Mouse (Mus musculus): Measurements from ENCODE around the gene Gpm6b. TPM values are rescaled to one million over a fixed set of nuclear protein-coding genes. Genes with fewer than 3 reads are reported as not detected.

The Gpm6b gene
- 5.3 and 7.4 TPM in 2 replicates for polyA plus RNA-seq (2016; fragmentation: Nextera tagmentation; extraction: Ambion mirVana)

- WGBS: 13% methylated on average over 53 of the region's 63 CpGs
- no peaks in the 10 kb centered on the region for H3K9me3 ChIP-seq (replicated peaks)
- peak within 1 kb of the TSS; percentile 75 for H3K27ac ChIP-seq
- H3K4me3 ChIP-seq: peak within 1 kb of the TSS; percentile 62
- no peaks in the 10 kb centered on the region for H3K36me3 ChIP-seq
- peaks cover 99% of the 10 kb centered on the region for H3K27me3 ChIP-seq (ENCODE audit: low read depth, poor library complexity, severe bottlenecking)
- peaks cover 10% of the 10 kb centered on the region for H3K4me1 ChIP-seq
- peak; percentile 61 for DNase-seq (ENCODE audit: low spot score)
These were observed at the start of gene Gpm6b for GRCm38 (mm10) chrX:166238831-166239460. TSS of gene Gpm6b (plus strand) at chrX:166238911.

GRCm38 (mm10) chrX:166196327-166196726, 42.4 kb upstream of the Gpm6b start:
- H3K27ac ChIP-seq: no peak overlapping the region
- peaks cover 87% of the 10 kb centered on the region for H3K27me3 ChIP-seq (ENCODE audit: low read depth, poor library complexity, severe bottlenecking)
- no peaks in the 10 kb centered on the region for H3K9me3 ChIP-seq (replicated peaks)
- no peak overlapping the region for H3K4me3 ChIP-seq
- peaks cover 8% of the 10 kb centered on the region; the same call in 1 of the 2 replicates for H3K36me3 ChIP-seq
- DNase-seq (ENCODE audit: low spot score): no peak
- no peaks in the 10 kb centered on the region for H3K4me1 ChIP-seq

- H3K4me1 ChIP-seq: no peaks in the 10 kb centered on the region
- no peak overlapping the region for H3K4me3 ChIP-seq
- peaks cover 2% of the 10 kb centered on the region; the same call in 1 of the 2 replicates for H3K36me3 ChIP-seq
- no peak overlapping the region for H3K27ac ChIP-seq
- no peak for DNase-seq (ENCODE audit: low spot score)
- H3K9me3 ChIP-seq (replicated peaks): no peaks in the 10 kb centered on the region
- WGBS: 83% methylated on average over 2 of the region's 2 CpGs
- peaks cover 84% of the 10 kb centered on the region for H3K27me3 ChIP-seq (ENCODE audit: low read depth, poor library complexity, severe bottlenecking)
These were observed 40.4 kb upstream of the Gpm6b start for GRCm38 (mm10) chrX:166198266-166198665.

- no peaks in the 10 kb centered on the region; the same call in 1 of the 2 replicates for H3K4me1 ChIP-seq
- DNase-seq (ENCODE audit: low spot score): no peak
- peaks cover 2% of the 10 kb centered on the region; the same call in 1 of the 2 replicates for H3K36me3 ChIP-seq
- no peak overlapping the region for H3K27ac ChIP-seq
- H3K4me3 ChIP-seq: no peak overlapping the region
- no peaks in the 10 kb centered on the region for H3K9me3 ChIP-seq (replicated peaks)
- peaks cover 87% of the 10 kb centered on the region for H3K27me3 ChIP-seq (ENCODE audit: low read depth, poor library complexity, severe bottlenecking)
These were observed 38.9 kb upstream of the Gpm6b start for GRCm38 (mm10) chrX:166199812-166200211.

- no peak overlapping the region for H3K4me3 ChIP-seq
- H3K36me3 ChIP-seq: no peaks in the 10 kb centered on the region
- peaks cover 98% of the 10 kb centered on the region for H3K27me3 ChIP-seq (ENCODE audit: low read depth, poor library complexity, severe bottlenecking)
- H3K9me3 ChIP-seq (replicated peaks): no peaks in the 10 kb centered on the region
- no peak for DNase-seq (ENCODE audit: low spot score)
- no peaks in the 10 kb centered on the region for H3K4me1 ChIP-seq
- no peak overlapping the region for H3K27ac ChIP-seq
- WGBS: 87% methylated on average over 2 of the region's 2 CpGs
These were observed 24.1 kb upstream of the Gpm6b start for GRCm38 (mm10) chrX:166214576-166214975.

- Histone ChIP-seq H3K27me3 (ENCODE audit: low read depth, poor library complexity, severe bottlenecking) (peaks cover 97% of the 10 kb centered on the region), H3K9me3 (replicated peaks) (no peaks in the 10 kb centered on the region)
These were observed 22.5 kb upstream of the Gpm6b start for GRCm38 (mm10) chrX:166216248-166216647.

DNA sequence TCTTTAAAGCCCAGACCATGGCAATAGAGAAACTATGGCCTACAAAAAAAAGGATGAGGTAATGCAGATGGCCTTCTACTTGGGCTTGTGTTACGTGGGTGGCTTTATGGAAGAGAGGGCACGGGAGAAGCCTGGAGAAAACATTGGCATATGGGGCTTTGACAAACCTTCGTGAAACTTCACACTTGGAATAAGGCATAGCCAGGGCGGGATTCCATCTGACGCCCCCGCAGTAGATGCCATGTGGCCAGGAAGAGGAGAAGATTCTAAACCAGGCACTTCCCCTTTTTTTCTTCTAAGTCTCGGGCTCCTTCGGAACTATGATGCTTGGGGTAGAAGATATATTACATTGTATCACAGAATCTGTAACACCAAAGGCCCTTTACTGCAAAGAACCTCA, 22.0 kb upstream of the Gpm6b start:
- Histone ChIP-seq H3K27ac (no peak overlapping the region), H3K4me3 (no peak overlapping the region), H3K36me3 (no peaks in the 10 kb centered on the region), H3K9me3 (replicated peaks) (no peaks in the 10 kb centered on the region), H3K4me1 (no peaks in the 10 kb centered on the region), H3K27me3 (ENCODE audit: low read depth, poor library complexity, severe bottlenecking) (peaks cover 98% of the 10 kb centered on the region)
- WGBS: 88% methylated on average over 8 of the region's 8 CpGs
- DNase-seq (ENCODE audit: low spot score): no peak

More at GRCm38 (mm10) chrX:166216248-166216647, 22.5 kb upstream of the Gpm6b start:
- Histone ChIP-seq H3K4me1 (no peaks in the 10 kb centered on the region), H3K36me3 (no peaks in the 10 kb centered on the region), H3K27ac (no peak overlapping the region), H3K4me3 (no peak overlapping the region)
- 87% methylated on average over 6 of the region's 6 CpGs for WGBS
- DNase-seq (ENCODE audit: low spot score): no peak

GRCm38 (mm10) chrX:166219331-166219730, 19.4 kb upstream of the Gpm6b start:
- WGBS: 69% methylated on average over 5 of the region's 5 CpGs
- H3K36me3 ChIP-seq: no peaks in the 10 kb centered on the region
- H3K27me3 ChIP-seq (ENCODE audit: low read depth, poor library complexity, severe bottlenecking): peaks cover 92% of the 10 kb centered on the region

DNA sequence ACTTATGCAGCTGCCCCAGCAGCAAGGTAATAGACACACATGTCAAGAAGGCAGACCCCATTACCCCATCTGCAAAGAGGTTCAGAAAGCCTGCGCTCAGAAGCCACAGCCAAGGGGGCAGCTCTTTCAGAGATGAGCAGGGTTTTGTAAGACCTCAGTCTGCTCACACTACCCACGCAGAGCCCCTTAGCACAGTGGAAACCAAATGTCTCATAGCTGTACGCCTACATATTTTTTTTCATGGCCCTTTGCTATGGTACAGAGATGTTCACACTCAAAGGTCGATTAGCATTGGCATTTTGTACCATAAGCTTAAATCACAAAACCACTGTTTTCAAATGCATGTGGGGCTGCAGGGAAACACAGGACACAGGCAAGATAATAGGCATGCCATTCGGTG, 11.9 kb upstream of the Gpm6b start:
- Histone ChIP-seq H3K27ac (no peak overlapping the region), H3K9me3 (replicated peaks) (no peaks in the 10 kb centered on the region), H3K4me1 (no peaks in the 10 kb centered on the region), H3K27me3 (ENCODE audit: low read depth, poor library complexity, severe bottlenecking) (peaks cover 92% of the 10 kb centered on the region), H3K4me3 (no peak overlapping the region), H3K36me3 (no peaks in the 10 kb centered on the region)
- whole genome bisulfite sequencing: 85% methylated on average over 5 of the region's 5 CpGs
- DNase-seq (ENCODE audit: low spot score): no peak

More at GRCm38 (mm10) chrX:166219331-166219730, 19.4 kb upstream of the Gpm6b start:
- no peak overlapping the region for H3K27ac ChIP-seq
- H3K4me1 ChIP-seq: no peaks in the 10 kb centered on the region
- no peaks in the 10 kb centered on the region for H3K9me3 ChIP-seq (replicated peaks)
- no peak for DNase-seq (ENCODE audit: low spot score)
- no peak overlapping the region for H3K4me3 ChIP-seq

- WGBS: 82% methylated on average over 3 of the region's 3 CpGs
- Histone ChIP-seq H3K4me3 (no peak overlapping the region), H3K9me3 (replicated peaks) (no peaks in the 10 kb centered on the region), H3K27me3 (ENCODE audit: low read depth, poor library complexity, severe bottlenecking) (peaks cover 96% of the 10 kb centered on the region), H3K4me1 (no peaks in the 10 kb centered on the region), H3K36me3 (no peaks in the 10 kb centered on the region), H3K27ac (no peak overlapping the region)
- no peak for DNase-seq (ENCODE audit: low spot score)
These were observed 9.0 kb upstream of the Gpm6b start for GRCm38 (mm10) chrX:166229750-166230149.

DNA sequence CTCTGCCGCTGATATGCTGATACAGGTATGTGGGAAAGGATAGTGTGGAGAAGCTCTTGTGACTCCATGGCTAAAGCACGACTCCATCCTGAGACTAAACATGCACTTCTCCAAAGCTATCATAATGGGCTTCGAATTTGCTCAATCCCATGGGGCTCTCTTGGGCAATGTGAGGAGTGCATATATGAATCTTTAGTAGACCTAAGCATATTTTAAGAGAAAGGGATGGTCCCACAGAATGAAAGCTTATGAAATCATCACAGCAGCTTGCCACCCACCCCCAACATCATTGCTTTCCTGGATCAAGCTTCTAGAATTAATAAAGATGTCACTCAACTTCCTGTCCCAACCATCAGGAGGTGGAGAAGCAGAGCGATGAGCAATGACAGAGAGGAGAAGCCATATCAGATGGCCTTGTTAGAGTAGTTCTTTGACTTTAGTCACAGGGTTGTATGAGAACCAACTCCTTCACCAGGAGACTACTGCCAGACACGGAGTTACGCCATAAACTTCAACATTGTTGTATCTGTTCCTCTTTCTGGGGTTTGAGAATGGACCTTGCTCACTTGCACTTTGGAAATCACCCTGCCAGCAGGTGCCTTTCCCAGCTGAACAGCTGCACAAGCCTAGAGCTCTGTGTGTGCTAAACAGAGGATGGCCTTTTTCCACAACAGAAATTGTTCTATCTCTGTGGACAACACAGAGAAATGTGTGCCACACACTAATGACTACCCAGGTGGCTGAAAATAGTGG, 8.0 kb upstream of the Gpm6b start:
- Histone ChIP-seq H3K4me1 (no peaks in the 10 kb centered on the region), H3K9me3 (replicated peaks) (no peaks in the 10 kb centered on the region), H3K36me3 (no peaks in the 10 kb centered on the region), H3K27me3 (ENCODE audit: low read depth, poor library complexity, severe bottlenecking) (peaks cover 95% of the 10 kb centered on the region), H3K27ac (no peak overlapping the region), H3K4me3 (no peak overlapping the region)
- no peak for DNase-seq (ENCODE audit: low spot score)
- WGBS: 88% methylated on average over 6 of the region's 6 CpGs

DNA sequence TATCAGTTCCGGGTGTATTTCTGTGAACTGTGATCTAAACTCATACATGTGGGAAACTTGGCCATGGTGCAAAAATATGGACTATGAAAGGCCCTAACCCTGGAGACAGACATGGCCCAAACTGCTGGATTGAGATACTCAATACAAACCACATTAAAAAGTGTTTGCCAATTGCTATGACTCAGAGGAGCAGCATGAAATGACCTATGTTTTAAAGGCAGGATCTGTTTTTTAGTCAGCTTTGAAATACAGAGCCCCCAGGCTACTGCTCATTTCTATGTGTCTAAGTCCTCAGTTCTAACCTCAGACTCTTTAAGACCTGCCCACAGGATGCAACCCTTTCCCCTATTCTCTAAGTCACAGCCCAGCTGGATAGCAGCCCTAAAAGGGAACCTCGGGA, 2.6 kb upstream of the Gpm6b start:
- no peak overlapping the region for H3K4me3 ChIP-seq
- no peak for DNase-seq (ENCODE audit: low spot score)
- 59% methylated on average over 2 of the region's 2 CpGs for WGBS
- H3K27me3 ChIP-seq (ENCODE audit: low read depth, poor library complexity, severe bottlenecking): peaks cover 98% of the 10 kb centered on the region
- no peaks in the 10 kb centered on the region for H3K36me3 ChIP-seq
- no peaks in the 10 kb centered on the region for H3K9me3 ChIP-seq (replicated peaks)
- H3K27ac ChIP-seq: no peak overlapping the region
- peaks cover 10% of the 10 kb centered on the region for H3K4me1 ChIP-seq

DNA sequence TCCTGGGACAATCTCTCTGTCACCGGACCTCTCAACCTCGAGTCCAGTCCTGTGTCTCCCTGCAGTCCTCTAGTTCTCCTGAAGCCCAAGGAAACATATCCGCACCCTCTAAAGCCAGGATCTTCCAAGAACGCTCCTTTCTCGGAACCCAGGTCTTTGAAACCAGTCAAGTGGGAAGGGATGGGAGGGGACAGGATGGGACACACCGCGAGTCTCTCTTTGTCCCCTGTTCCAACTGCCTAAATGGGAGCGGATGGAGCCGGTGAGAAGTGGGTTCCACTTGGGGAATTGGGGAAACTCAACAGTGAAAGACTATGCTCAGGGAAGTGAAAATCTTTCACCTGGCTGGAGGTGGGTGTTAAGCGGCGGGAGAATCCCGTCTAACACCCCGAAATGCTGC, 809 bp downstream of the Gpm6b start:
- peak overlapping the region; percentile 62 for H3K4me3 ChIP-seq
- peaks cover 10% of the 10 kb centered on the region for H3K4me1 ChIP-seq
- H3K27ac ChIP-seq: peak overlapping the region; percentile 75
- H3K9me3 ChIP-seq (replicated peaks): no peaks in the 10 kb centered on the region
- peaks cover 99% of the 10 kb centered on the region for H3K27me3 ChIP-seq (ENCODE audit: low read depth, poor library complexity, severe bottlenecking)
- no peaks in the 10 kb centered on the region for H3K36me3 ChIP-seq
- no peak for DNase-seq (ENCODE audit: low spot score)
- WGBS: 15% methylated on average over 13 of the region's 13 CpGs
